Mouse (Mus musculus): ENCODE measurements around the gene Mrgprg.
A peak's percentile ranks its signal among the peaks of the same experiment; 100 is the strongest.

The Mrgprg gene

DNA sequence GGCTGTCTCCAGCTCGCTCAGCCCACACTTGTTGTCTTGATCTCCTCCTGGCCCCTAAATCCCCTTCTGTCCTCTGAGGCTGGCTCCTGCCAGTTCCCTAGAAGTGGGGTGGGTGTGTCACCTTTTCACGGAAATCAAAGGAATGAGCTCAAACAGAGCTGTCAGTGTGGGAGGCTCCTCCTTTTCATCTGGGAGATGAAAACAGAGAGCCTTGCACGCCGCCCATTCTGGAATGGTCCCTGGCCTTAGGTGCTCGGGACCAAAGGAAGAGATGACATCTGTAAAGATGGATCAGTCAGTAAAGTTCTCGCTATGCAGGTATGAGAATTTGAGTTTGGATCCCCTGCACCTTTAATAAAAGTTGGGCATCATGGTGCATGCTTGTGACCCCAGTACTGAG is at the start of gene Mrgprg:
Mrgprg (minus strand) TSS at position 101 of the 400 bp plus-strand sequence.
- DNase-seq (ENCODE audit: extremely low read depth, insufficient read length, low spot score), result no peak

DNA sequence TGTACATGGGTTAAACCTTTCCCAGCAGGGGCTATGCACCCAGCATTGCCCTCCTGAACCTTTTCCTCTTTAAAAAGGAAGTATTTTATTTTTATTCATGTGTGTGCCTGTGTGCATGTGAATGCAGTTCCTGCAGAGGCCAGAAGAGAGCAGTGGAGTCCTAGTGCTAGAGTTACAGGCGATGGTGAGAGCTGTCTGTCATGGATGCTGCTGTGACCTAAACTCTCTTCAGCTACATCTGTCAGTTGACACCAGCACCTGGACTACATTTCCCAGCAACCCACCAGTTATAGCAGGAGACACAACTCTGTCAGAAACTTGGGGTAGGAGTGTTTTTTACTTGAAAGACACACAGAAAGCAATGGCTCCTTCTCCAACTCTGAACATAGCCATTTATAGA is 42.1 kb upstream of the Mrgprg start:
- no peak for DNase-seq (ENCODE audit: extremely low read depth, insufficient read length, low spot score)

DNA sequence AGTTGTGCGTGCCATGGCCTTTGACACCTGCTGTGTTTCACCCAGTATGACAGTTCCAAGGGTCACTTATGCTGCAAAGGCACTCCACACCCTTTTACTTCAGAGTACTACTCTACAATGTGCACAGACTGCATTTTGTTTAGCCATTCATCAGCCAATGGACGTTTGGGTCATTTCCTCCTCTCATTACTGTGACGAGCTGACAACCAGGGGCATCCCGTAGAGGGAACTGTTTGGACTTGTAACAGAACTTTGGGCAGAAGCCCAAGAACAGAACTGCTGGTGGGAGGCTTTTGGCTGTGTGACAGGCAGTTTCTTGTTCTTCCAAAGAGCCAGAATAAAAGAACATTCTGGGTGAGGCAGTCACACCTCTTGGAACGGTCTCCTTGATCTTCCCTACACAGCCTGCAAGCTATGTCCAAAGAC is 38.4 kb upstream of the Mrgprg start:
- DNase-seq (ENCODE audit: extremely low read depth, insufficient read length, low spot score), result no peak

DNA sequence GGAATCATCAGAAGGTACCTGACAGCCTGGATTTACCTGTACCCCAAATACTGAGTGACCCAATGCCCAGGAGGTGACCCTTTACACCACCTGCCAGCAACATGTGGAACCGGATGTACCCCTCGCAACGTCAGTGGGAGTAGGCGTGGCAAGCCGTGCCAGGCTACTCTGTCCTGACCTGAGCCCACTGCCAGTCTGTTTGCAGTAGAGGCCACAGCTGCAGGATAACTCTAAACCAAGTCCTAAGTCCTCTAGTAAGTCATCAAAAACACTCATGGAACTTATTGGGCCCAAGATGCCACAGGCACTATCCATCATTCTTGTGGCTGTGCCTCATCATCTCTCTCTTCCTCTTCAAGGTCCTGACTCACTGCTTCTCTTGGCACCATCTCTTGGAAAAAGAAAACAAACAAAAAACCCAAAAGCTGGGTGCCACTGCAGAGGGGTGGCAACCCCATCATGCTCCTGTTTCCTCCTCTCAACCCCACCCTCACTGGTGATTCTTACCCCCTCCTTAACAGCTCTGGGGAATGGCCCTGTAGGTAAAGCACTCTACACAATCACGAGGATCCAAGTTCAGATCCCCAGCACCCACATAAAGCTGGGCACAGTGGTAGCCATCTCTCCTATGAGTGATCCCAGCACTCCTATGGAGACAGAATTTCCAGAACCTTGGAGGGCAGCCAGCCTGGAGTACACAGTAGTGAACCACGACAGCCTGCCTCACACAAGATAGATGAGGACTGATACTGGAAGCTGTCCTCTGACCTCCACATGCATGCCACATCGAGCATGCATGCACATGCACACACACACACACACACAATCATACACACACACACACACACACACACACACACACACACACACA is 34.6 kb upstream of the Mrgprg start:
- peak; percentile 79 for DNase-seq (ENCODE audit: extremely low read depth, insufficient read length, low spot score)

DNA sequence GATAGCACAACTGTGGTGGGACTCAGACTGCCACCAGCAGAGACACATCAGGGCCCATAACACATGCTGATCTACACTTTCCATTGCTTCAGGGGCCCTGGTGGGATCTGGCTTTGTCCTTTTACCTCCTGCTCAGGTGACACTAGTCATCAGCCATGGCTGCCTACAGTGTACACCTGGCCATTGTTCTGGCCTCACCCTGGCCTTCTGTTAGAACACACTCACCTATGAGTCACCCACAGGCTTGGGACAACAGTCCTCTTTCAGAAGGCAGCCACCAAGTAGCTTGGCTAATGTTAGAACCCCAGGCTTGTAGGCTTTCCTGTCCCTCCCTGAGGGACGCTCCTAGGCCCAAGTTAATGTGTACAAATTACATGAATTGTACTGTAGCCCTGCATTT is 34.0 kb upstream of the Mrgprg start:
- DNase-seq (ENCODE audit: extremely low read depth, insufficient read length, low spot score), result no peak

DNA sequence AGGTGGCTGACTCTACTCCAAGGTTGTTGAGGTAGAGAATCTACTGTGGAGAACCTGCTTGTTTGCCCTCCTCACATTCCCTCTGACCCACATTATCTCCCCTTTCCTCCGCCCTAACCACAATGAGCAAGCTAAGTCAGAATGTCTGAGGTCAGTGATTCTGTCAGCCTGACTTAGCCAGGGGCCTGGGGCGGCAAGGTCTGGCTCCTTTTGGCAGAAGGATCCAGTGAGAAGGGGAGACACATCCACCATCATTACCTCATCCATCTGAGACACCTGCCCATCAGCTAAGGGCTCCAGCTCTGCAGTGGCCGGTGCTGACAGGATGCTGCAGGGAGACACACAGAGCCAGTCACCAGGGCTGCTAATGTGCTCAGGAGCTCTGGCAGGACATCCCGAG is 32.0 kb upstream of the Mrgprg start:
- DNase-seq (ENCODE audit: extremely low read depth, insufficient read length, low spot score), result peak; percentile 61

DNA sequence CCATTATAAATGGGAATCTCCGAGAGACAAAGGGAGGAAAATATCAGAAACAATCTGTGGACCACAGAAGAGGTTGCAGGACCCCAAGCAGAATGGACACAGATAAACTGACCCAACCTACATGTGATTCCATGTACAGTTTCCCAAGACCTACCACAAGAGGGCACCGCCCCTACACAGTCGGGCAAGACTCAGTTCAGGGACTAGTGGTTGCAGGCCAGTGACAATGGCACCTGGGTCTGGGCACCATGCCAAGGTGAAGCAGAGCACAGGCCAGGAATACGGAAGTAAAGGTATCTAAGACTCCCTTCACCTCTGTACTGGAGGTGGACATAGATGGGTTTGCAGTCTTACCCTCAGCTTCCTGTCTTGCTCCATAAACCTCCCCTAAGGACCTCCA is 26.3 kb upstream of the Mrgprg start:
- no peak for DNase-seq (ENCODE audit: extremely low read depth, insufficient read length, low spot score)

DNA sequence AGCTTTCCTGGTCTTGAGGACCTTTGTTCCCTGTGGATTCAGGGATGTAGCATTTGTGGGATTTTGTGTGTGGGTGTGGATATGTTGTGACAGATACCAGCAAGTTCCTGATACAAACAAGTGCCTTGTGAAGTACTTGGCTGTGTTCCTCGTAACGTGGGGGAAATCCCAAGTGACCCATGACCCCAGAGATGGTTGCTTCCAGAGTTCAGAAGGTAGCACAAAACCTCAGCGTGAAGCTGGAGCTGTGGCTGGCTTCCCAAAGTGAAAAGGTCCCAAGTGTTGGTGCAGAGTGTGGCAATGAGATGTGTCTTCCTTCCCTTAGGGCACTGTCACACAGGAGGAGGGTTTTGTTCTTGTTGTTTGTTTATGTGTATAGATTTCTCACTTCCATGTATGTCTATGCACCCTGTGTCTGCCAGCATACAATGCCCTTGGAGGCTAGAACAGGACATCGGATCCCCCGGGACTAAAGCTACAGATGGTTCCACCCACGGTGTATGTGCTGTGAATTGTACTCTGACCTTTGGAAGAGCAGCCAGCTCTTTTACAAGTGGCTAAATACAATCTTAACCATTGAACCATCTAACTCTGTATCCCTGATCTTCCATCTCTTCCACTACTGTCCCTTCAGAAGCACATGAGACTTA is 25.7 kb upstream of the Mrgprg start:
- no peak for DNase-seq (ENCODE audit: extremely low read depth, insufficient read length, low spot score)

DNA sequence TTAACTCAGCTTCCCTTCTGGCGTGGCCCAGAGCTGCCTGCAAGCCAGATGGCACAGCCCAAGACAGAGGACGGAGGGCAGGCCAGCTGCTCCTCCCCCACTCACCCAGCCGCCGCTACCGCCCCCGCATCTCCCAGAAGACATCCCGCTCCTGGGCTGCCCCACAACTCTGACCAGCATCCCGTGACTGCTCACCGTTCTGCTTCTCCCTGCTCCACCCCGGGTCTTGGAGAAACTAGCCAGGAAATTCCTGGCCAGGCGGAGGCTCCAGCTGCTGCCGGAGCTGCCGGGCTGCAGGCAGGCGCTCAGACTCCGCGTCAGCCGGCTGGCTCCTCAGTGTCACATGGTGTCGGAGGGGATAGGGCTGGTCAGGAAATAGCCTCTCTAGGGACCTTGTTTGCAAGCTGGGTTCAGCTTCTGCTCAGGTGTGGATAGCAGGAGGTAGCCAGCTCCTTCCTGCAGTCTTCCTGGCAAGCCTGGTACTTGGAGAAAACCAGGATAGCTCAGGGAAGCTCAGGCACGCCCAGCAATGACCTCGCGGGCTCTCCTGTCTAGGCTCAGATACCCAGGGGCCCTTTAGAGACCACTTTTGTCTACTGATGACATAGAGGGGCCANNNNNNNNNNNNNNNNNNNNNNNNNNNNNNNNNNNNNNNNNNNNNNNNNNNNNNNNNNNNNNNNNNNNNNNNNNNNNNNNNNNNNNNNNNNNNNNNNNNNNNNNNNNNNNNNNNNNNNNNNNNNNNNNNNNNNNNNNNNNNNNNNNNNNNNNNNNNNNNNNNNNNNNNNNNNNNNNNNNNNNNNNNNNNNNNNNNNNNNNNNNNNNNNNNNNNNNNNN is 17.4 kb upstream of the Mrgprg start, which contains the start of gene Mrgpre:
Mrgpre (minus strand) TSS at position 505 of the 834 bp plus-strand sequence.
- peak; percentile 84 for DNase-seq (ENCODE audit: extremely low read depth, insufficient read length, low spot score)

DNA sequence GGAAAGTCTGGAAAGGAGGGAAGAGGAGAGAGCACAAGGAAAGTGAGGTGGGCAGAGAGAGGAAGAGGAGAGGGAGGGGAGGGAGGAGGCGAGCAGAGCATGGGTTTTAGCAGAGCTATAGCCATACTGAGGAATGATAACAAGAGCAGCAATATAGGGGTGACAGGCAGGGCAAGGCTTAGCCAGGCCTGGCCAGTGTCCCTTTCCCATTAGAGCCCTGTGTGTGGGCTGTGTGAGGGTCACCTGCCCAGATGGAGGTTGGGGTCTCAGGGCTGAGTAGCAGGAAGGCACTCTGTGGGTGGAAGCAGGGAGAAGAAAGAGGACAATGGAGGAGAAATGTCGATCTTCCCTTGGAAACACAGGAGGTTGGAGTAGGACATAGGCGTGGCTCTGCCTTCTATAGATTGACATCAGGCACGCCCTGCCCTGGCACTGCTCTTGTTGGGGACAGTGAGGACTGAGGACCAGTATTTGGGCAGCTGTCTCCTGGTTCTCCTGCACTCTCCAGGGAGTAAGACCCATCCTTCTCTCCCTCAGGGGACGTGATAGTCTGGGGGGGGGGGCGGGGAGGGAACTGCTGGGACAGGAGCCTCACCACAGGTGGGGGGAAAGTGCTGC is 16.7 kb upstream of the Mrgprg start:
- no peak for DNase-seq (ENCODE audit: extremely low read depth, insufficient read length, low spot score)

DNA sequence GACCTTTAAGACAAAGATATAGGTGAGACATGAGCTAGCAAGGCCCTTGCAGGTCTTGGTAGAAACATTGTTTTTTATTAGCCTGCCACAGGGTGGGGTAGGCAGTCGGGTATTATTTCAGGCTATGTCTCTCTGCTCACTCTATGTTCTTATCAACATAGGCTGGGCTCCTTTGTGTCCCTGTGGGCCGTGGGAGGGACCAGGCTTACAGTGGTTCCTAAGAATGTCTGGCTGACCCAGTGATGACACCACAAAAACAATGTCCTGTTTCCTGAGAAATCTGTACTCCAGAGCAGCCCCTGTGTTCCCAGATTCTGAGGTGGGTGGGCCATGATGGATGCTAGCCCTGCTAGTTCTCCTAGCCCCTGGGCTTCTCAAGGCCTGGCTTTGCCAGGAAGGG is 10.6 kb upstream of the Mrgprg start:
- DNase-seq (ENCODE audit: extremely low read depth, insufficient read length, low spot score), result no peak

DNA sequence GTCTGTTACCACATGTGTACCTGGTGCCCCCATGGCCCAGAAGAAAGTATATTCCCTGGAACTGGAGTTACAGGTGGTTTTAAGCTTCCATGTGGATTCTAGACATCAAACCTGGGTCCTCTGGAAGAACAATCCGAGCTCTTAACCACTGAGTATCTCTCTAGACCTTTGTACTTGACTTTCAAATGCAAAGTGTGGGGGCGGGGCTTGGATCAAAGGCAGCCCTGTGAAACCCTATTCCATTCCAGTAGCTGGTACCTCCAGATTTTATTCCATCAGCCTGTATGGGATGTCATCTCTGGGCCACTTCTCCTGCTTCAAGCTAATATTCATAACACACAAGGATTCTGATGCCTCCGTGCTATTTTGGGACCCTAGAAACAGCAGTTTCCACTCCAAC is 9.3 kb upstream of the Mrgprg start:
- no peak for DNase-seq (ENCODE audit: extremely low read depth, insufficient read length, low spot score)

DNA sequence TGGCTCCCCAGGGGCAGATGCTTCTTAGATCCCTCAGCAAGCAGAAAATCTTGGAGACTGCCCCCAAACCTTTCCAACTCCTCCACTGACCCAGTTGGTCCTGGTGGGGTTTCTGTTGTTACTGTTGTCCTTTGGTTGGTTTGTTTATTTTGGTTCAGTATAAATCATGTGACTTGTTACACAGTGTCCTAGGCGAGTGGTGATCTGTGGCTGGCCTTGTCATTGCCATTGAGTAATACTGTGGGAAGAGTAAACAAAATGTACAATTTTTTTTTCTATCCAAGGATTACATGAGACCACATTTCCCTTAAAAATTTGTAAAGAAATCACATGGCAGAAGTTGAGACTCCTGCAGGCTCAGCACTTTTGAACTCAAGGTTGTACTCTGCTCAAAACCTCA is 2.7 kb upstream of the Mrgprg start:
- no peak for DNase-seq (ENCODE audit: extremely low read depth, insufficient read length, low spot score)

DNA sequence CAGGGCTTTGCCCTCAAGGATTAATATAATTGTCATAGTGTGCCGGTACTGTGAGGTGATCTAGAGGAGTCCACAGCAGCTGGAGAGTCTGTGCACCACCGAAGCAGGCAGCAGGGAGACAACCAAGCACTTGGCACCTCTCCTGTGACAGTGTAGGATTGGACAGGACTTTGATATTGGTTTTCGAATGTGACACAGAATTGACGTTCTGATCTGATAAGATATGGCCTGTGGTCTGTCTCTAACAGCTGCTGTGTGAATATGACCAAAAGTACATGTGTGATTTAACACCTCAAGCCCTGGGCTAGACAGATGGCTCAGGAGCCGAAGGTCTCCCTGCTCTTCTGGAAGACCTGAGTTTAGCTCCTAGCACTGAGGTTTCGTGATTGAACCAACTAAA is 1.5 kb upstream of the Mrgprg start:
- DNase-seq (ENCODE audit: extremely low read depth, insufficient read length, low spot score), result no peak

DNA sequence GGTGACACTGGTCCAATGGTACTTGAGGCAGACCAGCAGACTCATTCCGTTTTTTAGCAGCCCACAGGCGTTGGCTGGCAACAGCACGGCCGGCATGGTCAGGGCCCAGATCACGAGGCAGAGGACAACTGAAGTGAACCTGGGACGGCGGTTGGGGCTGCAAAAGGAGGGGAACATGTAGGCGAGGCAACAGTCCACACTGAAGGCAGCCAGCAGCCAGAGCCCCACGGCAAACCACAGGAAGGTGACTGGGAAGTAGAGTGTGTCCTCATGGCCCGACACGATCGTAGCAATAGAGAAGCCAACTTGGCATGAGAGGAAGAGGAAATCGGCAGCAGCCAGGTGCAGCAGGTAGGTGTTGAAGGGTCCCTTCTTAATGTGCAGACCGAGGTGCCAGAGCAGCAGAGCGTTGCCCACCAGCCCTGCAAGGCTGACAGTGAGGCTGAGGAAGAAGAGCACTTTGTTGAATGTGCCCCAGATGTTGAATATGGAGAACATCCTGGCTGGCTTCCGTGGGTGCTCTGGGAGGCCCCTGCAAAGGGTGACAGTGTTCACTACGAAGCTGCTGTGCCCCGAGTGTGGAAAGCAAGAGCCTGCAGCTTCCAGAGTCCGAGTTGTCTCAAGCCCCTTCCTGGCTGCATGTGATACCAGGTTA is 1.8 kb downstream of the Mrgprg start:
- DNase-seq (ENCODE audit: extremely low read depth, insufficient read length, low spot score), result no peak

DNA sequence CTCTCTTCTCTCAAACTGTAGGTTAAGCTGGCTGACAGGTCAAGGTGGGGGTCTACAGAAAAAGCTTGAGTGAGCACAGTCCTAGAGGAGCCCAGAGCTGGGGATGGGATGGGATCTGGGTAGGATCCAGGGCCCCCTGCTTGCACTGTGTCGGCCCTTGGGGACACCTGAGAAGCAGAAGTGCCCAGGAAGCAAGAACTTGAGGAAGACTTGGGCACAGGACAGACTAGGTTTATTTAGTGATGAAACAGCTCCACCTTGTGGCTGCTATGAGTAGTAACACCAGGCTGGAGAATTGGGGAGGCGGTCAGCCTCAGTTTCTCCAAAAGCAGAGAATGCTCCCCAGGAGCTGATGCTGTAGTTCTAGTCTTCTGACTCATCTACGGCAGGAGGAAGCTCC is 3.0 kb downstream of the Mrgprg start:
- DNase-seq (ENCODE audit: extremely low read depth, insufficient read length, low spot score), result peak; percentile 46

DNA sequence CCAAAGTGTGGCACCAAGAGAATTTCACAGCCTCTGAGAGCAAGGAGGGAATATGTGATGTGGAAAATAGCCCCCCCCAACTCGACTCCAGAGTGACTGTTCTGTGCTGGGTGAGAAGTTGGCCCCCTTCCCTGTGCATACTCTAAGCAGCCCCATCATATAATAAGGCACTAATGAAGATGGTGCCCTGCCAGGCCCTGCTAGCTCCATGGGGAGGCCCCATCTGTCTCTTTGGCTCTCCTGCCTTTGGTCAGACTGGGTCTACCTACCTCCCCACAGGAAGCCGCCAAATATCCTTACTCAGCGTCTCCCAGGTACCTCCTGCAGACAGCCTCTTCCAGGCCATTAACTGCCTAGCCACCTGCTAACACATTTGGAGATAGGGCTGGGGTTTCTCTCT is 7.8 kb downstream of the Mrgprg start:
- no peak for DNase-seq (ENCODE audit: extremely low read depth, insufficient read length, low spot score)

DNA sequence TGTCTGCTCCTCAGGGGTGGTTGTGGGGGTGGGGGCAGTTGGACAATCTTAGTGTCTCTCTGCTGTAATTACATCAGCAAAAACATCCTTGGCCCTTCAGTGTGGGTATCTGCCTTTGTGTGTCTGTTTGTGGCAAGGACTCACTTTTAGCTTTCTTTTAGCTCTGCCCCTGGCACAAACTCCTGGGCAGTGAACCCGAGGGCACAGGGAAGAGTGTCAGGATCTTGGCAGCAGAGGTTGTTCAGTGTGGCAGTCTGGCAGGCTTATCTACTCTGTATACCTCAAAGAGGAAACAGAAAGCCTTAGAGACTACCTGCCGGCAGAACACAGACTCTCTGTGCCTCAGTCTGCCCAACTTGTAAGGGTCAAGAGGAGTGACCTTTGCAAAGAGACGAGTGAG is 9.1 kb downstream of the Mrgprg start:
- no peak for DNase-seq (ENCODE audit: extremely low read depth, insufficient read length, low spot score)

DNA sequence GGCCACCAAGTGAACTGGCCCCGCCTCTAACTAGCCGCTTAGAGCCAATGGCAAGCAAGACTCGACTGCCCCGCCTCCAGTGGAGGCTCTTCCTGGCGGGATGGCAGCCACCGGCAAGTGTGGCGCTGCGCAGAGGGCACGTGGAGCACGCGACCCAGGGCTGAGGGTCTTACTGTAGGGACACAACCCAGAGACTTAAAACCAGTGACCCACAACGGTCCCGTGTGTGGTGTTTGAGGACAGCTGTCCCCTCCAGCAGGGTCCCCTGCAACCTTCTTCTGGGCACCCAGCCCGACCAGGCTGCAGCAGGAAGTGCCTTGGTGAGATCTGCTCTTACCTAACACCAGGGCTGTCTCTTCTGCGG is 9.8 kb downstream of the Mrgprg start:
- peak; percentile 86 for DNase-seq (ENCODE audit: extremely low read depth, insufficient read length, low spot score)
